Mouse (Mus musculus) ES-Bruce4 (cell line): Measurements from ENCODE around the gene Gtf2i.

Experiments used
- CTCF ChIP-seq: IDR thresholded peaks from one replicate; pipeline ENCODE4 v1.8.1; 2011; ENCODE audit warnings: low read depth, low read length
- EP300 ChIP-seq: IDR thresholded peaks from 2 replicates; pipeline ENCODE4 v1.6.1; 2011; ENCODE audit warnings: low read depth, low read length; ENCODE audit not compliant: insufficient read depth

GRCm38 (mm10) chr5:134233244-134233651, 81.3 kb downstream of the Gtf2i start:
- TF ChIP-seq CTCF (no peak), EP300 (no peak)
